Mouse (Mus musculus) cerebellum, adult 2 months (tissue): Measurements from ENCODE around the gene Crybg1. TPM values are rescaled to one million over a fixed set of nuclear protein-coding genes. Genes with fewer than 3 reads are reported as not detected.
A peak's percentile ranks its signal among the peaks of the same experiment; 100 is the strongest.

ENCODE experiments used
- DNase-seq, 2 experiments: peaks; one replicate each; pipeline ENCODE4 v3.0.0; 2021
- H3K27ac ChIP-seq: fragments of 200-500 bp; 2 replicates; pipeline ENCODE4 v1.5.1; 2012; ENCODE audit warnings: low read length, control low read depth, inconsistent platforms; ENCODE audit not compliant: insufficient read depth
- H3K27me3 ChIP-seq: fragments of 200-500 bp; 2 replicates; pipeline ENCODE4 v1.6.1; 2012; ENCODE audit warnings: inconsistent platforms, mild to moderate bottlenecking, low read length, moderate library complexity; ENCODE audit not compliant: control insufficient read depth, insufficient read depth
- H3K4me1 ChIP-seq: fragments of 200-500 bp; 2 replicates; pipeline ENCODE4 v1.6.1; 2011; ENCODE audit warnings: low read length; ENCODE audit not compliant: control insufficient read depth, insufficient read depth
- H3K4me3 ChIP-seq: fragments of 200-500 bp; replicated peaks from 2 replicates; pipeline ENCODE3; 2011; ENCODE audit warnings: mild to moderate bottlenecking, low read depth, low read length, control low read depth; ENCODE audit not compliant: insufficient read depth
- CTCF ChIP-seq: fragments of 200-500 bp; IDR thresholded peaks from 2 replicates; pipeline ENCODE4 v1.5.1; 2011; ENCODE audit warnings: low read depth, mild to moderate bottlenecking, control low read depth, low read length, moderate library complexity, borderline replicate concordance; ENCODE audit not compliant: insufficient read depth
- POLR2A ChIP-seq: fragments of 200-500 bp; IDR thresholded peaks from 2 replicates; pipeline ENCODE4 v1.6.1; 2011; ENCODE audit warnings: low read length, control low read depth, borderline replicate concordance; ENCODE audit not compliant: insufficient read depth
- WGBS: fragments of 180-500 bp; shearing (Covaris S2); methylation state at CpG from one replicate; pipeline ENCODE4 v1.1.7; 2018; 5-methylcytosine and 5-hydroxymethylcytosine counted together
- polyA plus RNA-seq: library from polyadenylated mRNA; depleted of rRNA; stranded (reverse); fragments of >200 nt; gene quantifications from 2 replicates; pipeline ENCODE4 v1.2.3, GENCODE M21; 2012

Crybg1 gene
- polyA plus RNA-seq, 1 experiment, result 0.18 TPM

- no peaks in the 10 kb centered on the region for H3K27me3 ChIP-seq
- H3K4me1 ChIP-seq, result no peaks in the 10 kb centered on the region
- 82% methylated on average over 6 of the region's 6 CpGs for WGBS
- H3K4me3 ChIP-seq, result no peak overlapping the region
- H3K27ac ChIP-seq, result no peak overlapping the region
- no peak for DNase-seq
- TF ChIP-seq POLR2A (no peak), CTCF (no peak)
These were observed 69.7 kb downstream of the Crybg1 start for GRCm38 (mm10) chr10:44078799-44079521.

DNA sequence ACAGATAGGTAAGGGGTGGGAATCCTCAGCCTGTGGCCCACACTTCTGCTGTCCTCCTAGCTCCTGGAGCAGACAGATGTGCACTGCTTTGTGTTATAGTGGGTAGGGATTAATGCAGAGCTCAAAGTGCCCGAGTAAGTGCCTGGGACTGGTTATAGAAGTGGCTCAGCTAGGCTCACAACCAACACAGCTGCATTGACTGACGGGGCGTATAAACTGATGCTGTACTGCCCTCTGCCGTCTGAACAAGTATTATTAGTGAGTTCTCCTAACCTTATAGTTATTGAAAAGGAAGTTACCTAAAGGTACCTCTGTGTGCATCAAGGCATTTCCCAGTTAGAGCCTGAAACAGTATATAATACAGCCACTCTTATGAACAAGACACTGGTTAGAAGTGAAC is 77.6 kb downstream of the Crybg1 start:
- TF ChIP-seq POLR2A (no peak), CTCF (peak; percentile 47; the same call in 1 of the 2 replicates)
- no peaks in the 10 kb centered on the region for H3K27me3 ChIP-seq
- WGBS, result 3% methylated on average over 4 of the region's 4 CpGs
- DNase-seq, result peak; percentile 13 to 20
- H3K27ac ChIP-seq, result no peak overlapping the region
- H3K4me1 ChIP-seq, result no peaks in the 10 kb centered on the region
- no peak overlapping the region for H3K4me3 ChIP-seq

DNA sequence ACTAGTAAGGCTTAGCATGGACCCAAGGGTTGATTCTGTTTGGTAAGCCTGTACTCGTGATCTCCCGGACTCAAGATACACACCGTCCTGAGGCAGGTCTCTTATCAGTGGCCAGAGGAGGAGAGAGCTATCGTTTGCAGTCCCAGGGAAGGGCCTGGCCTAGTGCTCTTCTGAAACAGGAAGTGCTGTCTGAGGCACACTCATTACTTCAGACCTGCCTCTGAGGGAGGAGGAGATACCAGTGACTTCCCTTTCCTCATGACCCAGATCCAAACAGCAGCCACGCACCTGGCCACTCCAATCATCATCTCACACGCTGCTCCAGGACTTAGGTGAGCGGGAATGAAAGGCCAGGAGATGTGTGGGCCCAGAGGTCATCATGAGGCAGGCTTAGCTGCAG is 79.5 kb downstream of the Crybg1 start:
- Histone ChIP-seq H3K4me3 (no peak overlapping the region), H3K4me1 (no peaks in the 10 kb centered on the region), H3K27ac (no peak overlapping the region), H3K27me3 (no peaks in the 10 kb centered on the region)
- TF ChIP-seq CTCF (no peak), POLR2A (no peak)
- no peak for DNase-seq
- 89% methylated on average over 7 of the region's 7 CpGs for WGBS

DNA sequence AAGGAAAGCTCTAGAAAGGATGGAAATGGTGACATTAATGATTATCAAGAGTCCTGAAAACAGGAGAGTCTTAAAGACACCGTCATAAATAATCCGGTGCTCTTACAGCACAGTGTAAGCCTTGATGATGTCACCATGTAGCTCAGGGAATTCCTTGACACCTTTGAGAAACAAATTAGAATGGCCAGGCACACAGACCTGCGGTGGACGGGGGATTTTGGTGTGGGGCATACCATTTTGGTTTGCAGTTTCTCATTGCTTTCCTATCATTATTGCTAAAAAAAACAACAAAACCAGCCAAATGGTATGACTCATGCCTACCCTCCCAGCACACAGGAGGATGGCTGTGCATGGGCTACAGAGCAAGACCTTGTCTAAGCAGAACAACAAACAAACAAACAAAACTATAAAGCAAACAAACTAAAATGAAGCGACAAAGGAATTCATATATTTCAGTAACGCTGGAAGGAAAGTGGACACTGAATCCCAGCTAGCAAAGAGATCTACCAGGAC is 82.7 kb downstream of the Crybg1 start:
- H3K4me3 ChIP-seq, result no peak overlapping the region
- DNase-seq, result no peak
- H3K27me3 ChIP-seq, result no peaks in the 10 kb centered on the region
- WGBS, result 93% methylated on average over 6 of the region's 6 CpGs
- H3K4me1 ChIP-seq, result no peaks in the 10 kb centered on the region
- no peak overlapping the region for H3K27ac ChIP-seq
- TF ChIP-seq POLR2A (no peak), CTCF (no peak)

DNA sequence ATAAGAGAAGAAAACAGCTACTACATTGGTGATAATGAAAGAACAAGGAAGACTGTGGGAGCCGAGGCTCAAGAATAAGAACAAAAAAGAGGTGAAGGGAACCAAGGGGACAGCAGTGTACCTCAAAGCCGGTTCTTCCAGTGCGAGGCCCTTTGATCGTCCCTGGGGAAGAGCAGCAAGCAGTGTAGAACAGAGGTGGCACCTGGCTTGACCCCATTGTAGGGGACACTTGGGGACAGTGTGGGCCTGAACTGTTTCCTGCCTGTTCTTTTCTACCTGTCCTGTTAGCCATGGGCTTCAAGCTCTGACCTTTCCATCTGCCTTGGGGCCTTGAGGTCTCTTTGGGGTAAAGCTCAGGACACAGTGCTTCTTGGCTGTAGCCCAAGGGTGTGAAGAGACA is 85.7 kb downstream of the Crybg1 start:
- WGBS, result 89% methylated on average over 4 of the region's 4 CpGs
- Histone ChIP-seq H3K4me1 (no peaks in the 10 kb centered on the region), H3K27me3 (no peaks in the 10 kb centered on the region), H3K27ac (no peak overlapping the region), H3K4me3 (no peak overlapping the region)
- DNase-seq, result no peak
- no peak for TF ChIP-seq POLR2A
- TF ChIP-seq CTCF, result no peak

GRCm38 (mm10) chr10:44050913-44051312 is 97.7 kb downstream of the Crybg1 start:
- 67% methylated on average over 6 of the region's 6 CpGs for WGBS
- TF ChIP-seq POLR2A (no peak), CTCF (no peak)
- no peak overlapping the region for H3K4me3 ChIP-seq
- no peak overlapping the region for H3K27ac ChIP-seq
- H3K27me3 ChIP-seq, result no peaks in the 10 kb centered on the region
- no peak for DNase-seq
- H3K4me1 ChIP-seq, result no peaks in the 10 kb centered on the region

- Histone ChIP-seq H3K4me1 (no peaks in the 10 kb centered on the region), H3K27ac (no peak overlapping the region), H3K4me3 (no peak overlapping the region), H3K27me3 (no peaks in the 10 kb centered on the region)
- TF ChIP-seq CTCF (no peak), POLR2A (no peak)
- 70% methylated on average over 4 of the region's 4 CpGs for WGBS
- no peak for DNase-seq
These were observed 103.9 kb downstream of the Crybg1 start for GRCm38 (mm10) chr10:44044727-44045126.

DNA sequence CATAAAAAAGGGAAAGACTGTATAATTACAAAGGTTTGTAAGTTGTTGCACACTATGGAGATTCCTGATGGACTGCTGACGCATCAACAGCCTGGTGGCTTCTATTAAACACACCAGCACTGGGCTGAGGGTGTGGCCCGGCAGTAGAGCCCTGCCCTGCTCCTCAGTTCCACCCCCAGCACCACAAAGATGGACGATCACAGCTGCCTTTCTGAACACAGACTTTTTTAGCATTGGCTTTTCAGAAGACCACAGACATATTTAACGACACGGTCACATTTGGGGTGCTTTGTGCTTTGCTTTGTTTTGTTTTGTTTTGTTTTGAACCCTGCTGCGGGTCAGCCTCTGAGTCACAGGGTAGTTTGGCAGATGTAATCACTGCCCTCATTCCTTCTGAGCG is 105.0 kb downstream of the Crybg1 start:
- no peak for DNase-seq
- no peak overlapping the region for H3K27ac ChIP-seq
- WGBS, result 63% methylated on average over 7 of the region's 7 CpGs
- no peaks in the 10 kb centered on the region for H3K4me1 ChIP-seq
- H3K4me3 ChIP-seq, result no peak overlapping the region
- no peak for TF ChIP-seq POLR2A
- no peak for TF ChIP-seq CTCF
- no peaks in the 10 kb centered on the region for H3K27me3 ChIP-seq
